In the genomic region with DNA sequence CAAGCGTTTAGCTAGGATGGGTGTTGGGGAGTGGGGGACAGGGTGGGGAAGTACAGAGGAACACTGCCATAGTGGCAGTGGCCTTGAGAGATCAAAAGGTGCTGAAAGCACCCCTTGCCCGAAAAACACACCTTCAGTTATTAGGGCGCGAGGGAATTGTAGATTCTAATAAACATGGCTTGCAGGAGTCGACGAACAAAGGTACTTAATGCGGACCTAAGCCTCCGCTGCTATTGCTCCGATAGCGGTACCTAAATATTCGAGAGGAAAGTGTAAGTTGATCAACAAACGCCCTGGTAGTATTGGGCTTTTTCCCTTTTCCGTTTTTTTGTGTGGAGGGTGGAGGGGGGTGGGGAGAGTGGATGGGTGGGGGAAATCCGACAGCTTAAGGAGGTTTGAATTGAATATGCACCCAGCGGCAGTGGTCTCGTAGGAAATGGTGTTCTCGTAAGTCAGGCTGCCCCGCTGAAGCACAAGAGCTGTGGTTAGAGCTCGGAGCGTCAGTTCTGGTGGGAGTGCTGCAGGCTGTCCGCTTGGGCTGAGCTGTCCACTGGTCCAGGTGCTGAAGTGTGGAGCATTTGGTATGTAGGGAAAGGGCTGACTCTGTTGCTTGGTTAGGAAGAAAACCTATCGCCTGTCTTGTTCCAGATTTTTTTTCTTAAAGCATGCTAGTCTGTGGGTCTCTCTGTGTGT, we compare ENCODE assay signal across 8 mouse cellular contexts.
DNase-seq lines count a peak whose midpoint lies in the region; ATAC-seq lines count a peak whose summit lies in the region.

No protein-coding gene starts in this region.

- no peak overlapping the region for H3K27ac ChIP-seq in embryonic facial prominence, embryonic 12.5 days
- no peak overlapping the region for H3K27ac ChIP-seq in heart, embryonic 15.5 days
- no peak overlapping the region for H3K27ac ChIP-seq in liver, embryonic 15.5 days (replicated peaks)
- peak overlapping the region; percentile 84 for H3K27ac ChIP-seq in neural tube, embryonic 14.5 days (ENCODE audit: low read depth, low read length)

- H3K9ac ChIP-seq in embryonic facial prominence, embryonic 12.5 days = peak overlapping the region; percentile 33; the same call in 1 of the 2 replicates
- no peak overlapping the region for H3K9ac ChIP-seq in heart, embryonic 15.5 days
- no peak overlapping the region for H3K9ac ChIP-seq in liver, embryonic 15.5 days
- H3K9ac ChIP-seq in neural tube, embryonic 14.5 days (replicated peaks; ENCODE audit: low read depth, low read length) = peak overlapping the region; percentile 37

- H3K4me2 ChIP-seq in embryonic facial prominence, embryonic 12.5 days (replicated peaks) = peak overlapping the region; percentile 53
- H3K4me2 ChIP-seq in heart, embryonic 15.5 days = peak overlapping the region; percentile 66
- H3K4me2 ChIP-seq in liver, embryonic 15.5 days = peak overlapping the region; percentile 32; the same call in 1 of the 2 replicates
- peak overlapping the region; percentile 84 for H3K4me2 ChIP-seq in neural tube, embryonic 14.5 days (ENCODE audit: low read depth, low read length)

- no peak for ATAC-seq in embryonic facial prominence, embryonic 12.5 days (ENCODE audit: insufficient number of reproducible peaks, insufficient read depth, low FRiP score, low TSS enrichment)
- ATAC-seq in heart, embryonic 15.5 days (replicated peaks; ENCODE audit: insufficient number of reproducible peaks, insufficient read depth, low FRiP score, low read depth) = peak; percentile 73
- ATAC-seq in liver, embryonic 15.5 days (ENCODE audit: insufficient read depth) = no peak
- ATAC-seq in neural tube, embryonic 14.5 days (ENCODE audit: low read depth) = peak; percentile 65; the same call in 1 of the 2 replicates

- H3K36me3 ChIP-seq in embryonic facial prominence, embryonic 12.5 days = no peaks in the 10 kb centered on the region
- H3K36me3 ChIP-seq in heart, embryonic 15.5 days = no peaks in the 10 kb centered on the region
- H3K36me3 ChIP-seq in liver, embryonic 15.5 days (replicated peaks) = no peaks in the 10 kb centered on the region
- no peaks in the 10 kb centered on the region for H3K36me3 ChIP-seq in neural tube, embryonic 14.5 days (ENCODE audit: control insufficient read depth, insufficient read depth, low read length)

- H3K4me3 ChIP-seq in embryonic facial prominence, embryonic 12.5 days = peak overlapping the region; percentile 34
- H3K4me3 ChIP-seq in heart, embryonic 15.5 days = peak overlapping the region; percentile 37
- H3K4me3 ChIP-seq in liver, embryonic 15.5 days (replicated peaks) = no peak overlapping the region
- peak overlapping the region; percentile 34 for H3K4me3 ChIP-seq in neural tube, embryonic 14.5 days (ENCODE audit: low read depth, low read length)

- no peaks in the 10 kb centered on the region for H3K9me3 ChIP-seq in embryonic facial prominence, embryonic 12.5 days
- H3K9me3 ChIP-seq in heart, embryonic 15.5 days (replicated peaks) = no peaks in the 10 kb centered on the region
- H3K9me3 ChIP-seq in liver, embryonic 15.5 days (replicated peaks) = no peaks in the 10 kb centered on the region
- no peaks in the 10 kb centered on the region for H3K9me3 ChIP-seq in neural tube, embryonic 14.5 days (ENCODE audit: control insufficient read depth, low read length)

- peaks cover 23% of the 10 kb centered on the region; the same call in 1 of the 2 replicates for H3K4me1 ChIP-seq in embryonic facial prominence, embryonic 12.5 days
- H3K4me1 ChIP-seq in heart, embryonic 15.5 days (replicated peaks) = peaks cover 26% of the 10 kb centered on the region
- H3K4me1 ChIP-seq in liver, embryonic 15.5 days (replicated peaks) = no peaks in the 10 kb centered on the region
- H3K4me1 ChIP-seq in neural tube, embryonic 14.5 days (ENCODE audit: control insufficient read depth, insufficient read depth, low read length) = peaks cover 4% of the 10 kb centered on the region; the same call in 1 of the 2 replicates

- DNase-seq in thymus, postnatal 0 days (ENCODE audit: low spot score) = peak; percentile 13
- no peak for DNase-seq in thymus, postnatal 36 days
- peak; percentile 93 for DNase-seq in kidney, postnatal 10 days
- no peak for DNase-seq in spleen, adult 12 weeks (ENCODE audit: low spot score)

- H3K27me3 ChIP-seq in embryonic facial prominence, embryonic 12.5 days = peaks cover 54% of the 10 kb centered on the region
- H3K27me3 ChIP-seq in heart, embryonic 15.5 days = peaks cover 58% of the 10 kb centered on the region
- H3K27me3 ChIP-seq in liver, embryonic 15.5 days = peaks cover 59% of the 10 kb centered on the region
- no peaks in the 10 kb centered on the region; the same call in 1 of the 2 replicates for H3K27me3 ChIP-seq in neural tube, embryonic 14.5 days (ENCODE audit: control insufficient read depth, insufficient read depth, low read length)

- 2% methylated on average over 22 of the region's 22 CpGs for WGBS in embryonic facial prominence, embryonic 12.5 days
- WGBS in heart, embryonic 15.5 days = 2% methylated on average over 22 of the region's 22 CpGs
- under 1% methylated on average over 22 of the region's 22 CpGs for WGBS in liver, embryonic 15.5 days (ENCODE audit: insufficient replicate concordance)
- WGBS in neural tube, embryonic 14.5 days = 1% methylated on average over 22 of the region's 22 CpGs

Comparison
In these comparisons a context has a peak if more than half of its experiments do, and no peak if none do; other contexts are left out.
1. DNase-seq: peak in thymus, postnatal 0 days (single experiment) and kidney, postnatal 10 days (single experiment); none in thymus, postnatal 36 days (0 of 2) and spleen, adult 12 weeks (single experiment).
2. ATAC-seq: peak in heart, embryonic 15.5 days (single experiment) and neural tube, embryonic 14.5 days (single experiment); none in embryonic facial prominence, embryonic 12.5 days (single experiment) and liver, embryonic 15.5 days (single experiment).
3. H3K4me2 ChIP-seq: peak in every context shown above with its lines; median percentile 84 in neural tube, embryonic 14.5 days; 66 in heart, embryonic 15.5 days; 53 in embryonic facial prominence, embryonic 12.5 days; 32 in liver, embryonic 15.5 days.
4. H3K9ac ChIP-seq: peak in embryonic facial prominence, embryonic 12.5 days (single experiment) and neural tube, embryonic 14.5 days (single experiment); none in heart, embryonic 15.5 days (single experiment) and liver, embryonic 15.5 days (single experiment).